Mouse (Mus musculus): ENCODE results near the gene Lect2. TPM values are rescaled to one million over a fixed set of nuclear protein-coding genes. Genes with fewer than 3 reads are reported as not detected.

The Lect2 gene
- polyA plus RNA-seq, 1 experiment from 2014 or later, result 10.5 TPM

DNA sequence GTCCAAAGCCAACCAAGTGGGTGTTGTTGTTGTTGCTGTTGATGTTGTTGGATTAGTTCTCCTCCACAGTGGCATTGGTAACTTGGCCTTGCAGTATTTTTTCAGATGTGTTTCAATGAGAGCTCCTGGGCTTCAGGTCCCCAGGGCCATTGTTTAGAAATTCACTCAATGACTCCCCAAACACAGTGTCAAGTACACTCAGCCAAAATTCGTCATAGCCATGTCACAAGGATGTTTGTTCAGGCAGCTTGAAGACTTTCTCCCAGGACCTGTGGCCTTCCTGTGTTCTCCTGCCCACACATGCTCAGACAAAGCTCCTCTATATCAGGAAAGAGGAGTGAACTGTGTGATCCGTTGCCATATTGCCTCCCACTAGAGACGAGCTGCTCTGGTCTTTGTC lies 37.7 kb upstream of the Lect2 start:
- ATAC-seq (replicated peaks; ENCODE audit: low FRiP score, low TSS enrichment, low read depth) (no peak), DNase-seq (ENCODE audit: low spot score) (no peak)
- no peaks in the 10 kb centered on the region for H3K27me3 ChIP-seq (replicated peaks; ENCODE audit: control insufficient read depth, insufficient read depth, low read length)
- 71% methylated on average over 3 of the region's 3 CpGs for WGBS
- H3K4me1 ChIP-seq (replicated peaks; ENCODE audit: control insufficient read depth, insufficient read depth, low read length), result peaks cover 43% of the 10 kb centered on the region
- no peak overlapping the region for H3K4me2 ChIP-seq (ENCODE audit: low read length)
- H3K27ac ChIP-seq (ENCODE audit: low read depth), result no peak overlapping the region
- no peak overlapping the region for H3K4me3 ChIP-seq (ENCODE audit: low read depth, low read length)
- H3K9ac ChIP-seq (ENCODE audit: low read length), result no peak overlapping the region
- no peaks in the 10 kb centered on the region for H3K36me3 ChIP-seq (ENCODE audit: control insufficient read depth, insufficient read depth, low read length)
- no peaks in the 10 kb centered on the region for H3K9me3 ChIP-seq (ENCODE audit: control insufficient read depth, low read length)

GRCm38 (mm10) chr13:56582720-56583119 lies 34.4 kb upstream of the Lect2 start:
- H3K4me2 ChIP-seq (ENCODE audit: low read length), result no peak overlapping the region
- 20% methylated on average over 3 of the region's 3 CpGs for WGBS
- no peak overlapping the region for H3K4me3 ChIP-seq (ENCODE audit: low read depth, low read length)
- no peaks in the 10 kb centered on the region for H3K27me3 ChIP-seq (replicated peaks; ENCODE audit: control insufficient read depth, insufficient read depth, low read length)
- no peaks in the 10 kb centered on the region for H3K9me3 ChIP-seq (ENCODE audit: control insufficient read depth, low read length)
- ATAC-seq (replicated peaks; ENCODE audit: low FRiP score, low TSS enrichment, low read depth) (peak; percentile 24; the same call in 1 of the 2 replicates), DNase-seq (ENCODE audit: low spot score) (no peak)
- peak overlapping the region; percentile 95 for H3K27ac ChIP-seq (ENCODE audit: low read depth)
- H3K4me1 ChIP-seq (replicated peaks; ENCODE audit: control insufficient read depth, insufficient read depth, low read length), result peaks cover 35% of the 10 kb centered on the region
- H3K9ac ChIP-seq (ENCODE audit: low read length), result no peak overlapping the region
- H3K36me3 ChIP-seq (ENCODE audit: control insufficient read depth, insufficient read depth, low read length), result no peaks in the 10 kb centered on the region

DNA sequence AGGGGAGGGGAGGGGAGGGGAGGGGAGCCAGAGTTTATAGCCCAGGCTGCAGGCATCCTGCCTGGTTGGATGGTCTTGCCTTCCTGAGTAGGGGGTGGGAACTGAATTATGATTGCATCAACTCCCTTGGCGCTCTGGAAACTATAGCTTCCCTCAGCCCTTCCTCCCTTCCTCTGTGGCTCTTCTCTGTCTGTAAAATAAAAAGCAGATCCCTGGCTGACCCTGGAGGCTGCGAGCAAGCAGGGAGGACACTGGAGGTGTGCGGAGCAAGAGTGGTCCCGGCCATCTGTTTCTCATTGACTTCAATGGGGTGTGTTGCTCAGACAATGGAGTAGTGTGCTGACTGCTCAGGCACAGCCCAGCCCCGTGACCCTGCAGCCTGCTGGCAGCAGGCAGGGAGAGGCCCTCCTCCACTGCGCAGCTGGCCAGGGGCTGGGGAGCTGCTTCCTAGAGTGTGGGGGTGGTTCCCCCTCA lies 33.7 kb upstream of the Lect2 start:
- Histone ChIP-seq H3K27ac (ENCODE audit: low read depth) (peak overlapping the region; percentile 95), H3K4me2 (ENCODE audit: low read length) (peak overlapping the region; percentile 35), H3K36me3 (ENCODE audit: control insufficient read depth, insufficient read depth, low read length) (no peaks in the 10 kb centered on the region), H3K4me3 (ENCODE audit: low read depth, low read length) (no peak overlapping the region), H3K4me1 (replicated peaks; ENCODE audit: control insufficient read depth, insufficient read depth, low read length) (peaks cover 36% of the 10 kb centered on the region), H3K9me3 (ENCODE audit: control insufficient read depth, low read length) (no peaks in the 10 kb centered on the region), H3K9ac (ENCODE audit: low read length) (0 out of 2 replicates have a peak overlapping the region, but pooled peaks have one; percentile 17), H3K27me3 (replicated peaks; ENCODE audit: control insufficient read depth, insufficient read depth, low read length) (no peaks in the 10 kb centered on the region)
- ATAC-seq (replicated peaks; ENCODE audit: low FRiP score, low TSS enrichment, low read depth) (peak; percentile 96), DNase-seq (ENCODE audit: low spot score) (peak; percentile 90)
- 1% methylated on average over 6 of the region's 6 CpGs for WGBS

- 0 out of 2 replicates have a peak, but pooled peaks have one; percentile 9 for ATAC-seq (replicated peaks; ENCODE audit: low FRiP score, low TSS enrichment, low read depth)
- Histone ChIP-seq H3K4me1 (replicated peaks; ENCODE audit: control insufficient read depth, insufficient read depth, low read length) (peaks cover 41% of the 10 kb centered on the region), H3K27me3 (replicated peaks; ENCODE audit: control insufficient read depth, insufficient read depth, low read length) (no peaks in the 10 kb centered on the region), H3K9me3 (ENCODE audit: control insufficient read depth, low read length) (no peaks in the 10 kb centered on the region), H3K36me3 (ENCODE audit: control insufficient read depth, insufficient read depth, low read length) (no peaks in the 10 kb centered on the region), H3K9ac (ENCODE audit: low read length) (no peak overlapping the region), H3K4me3 (ENCODE audit: low read depth, low read length) (no peak overlapping the region), H3K27ac (ENCODE audit: low read depth) (peak overlapping the region; percentile 95), H3K4me2 (ENCODE audit: low read length) (no peak overlapping the region)
- peak; percentile 73 for DNase-seq (ENCODE audit: low spot score)
- WGBS, result 4% methylated on average over 3 of the region's 3 CpGs
Measured at GRCm38 (mm10) chr13:56581512-56581911, 33.2 kb upstream of the Lect2 start.

DNA sequence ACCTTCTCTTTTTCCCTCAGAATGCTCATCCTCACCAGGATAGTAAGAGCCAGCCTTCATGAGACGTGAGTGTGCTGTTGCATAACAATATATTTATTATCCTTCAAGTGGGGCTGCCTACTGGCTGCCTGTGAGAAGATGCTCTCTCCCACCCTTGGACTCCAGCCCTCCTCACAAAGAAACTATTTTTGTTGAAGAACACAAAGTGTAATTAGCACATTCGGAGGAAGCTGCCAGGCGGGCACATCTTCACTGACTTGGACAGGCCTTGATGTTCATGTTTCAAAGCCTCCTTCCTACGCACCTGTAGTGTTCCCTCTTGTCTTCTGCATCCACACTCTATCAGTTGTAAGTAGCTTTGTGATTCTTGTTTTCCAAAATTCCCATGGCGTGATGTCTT lies 32.1 kb upstream of the Lect2 start:
- Histone ChIP-seq H3K36me3 (ENCODE audit: control insufficient read depth, insufficient read depth, low read length) (no peaks in the 10 kb centered on the region), H3K4me3 (ENCODE audit: low read depth, low read length) (no peak overlapping the region), H3K4me2 (ENCODE audit: low read length) (no peak overlapping the region), H3K27me3 (replicated peaks; ENCODE audit: control insufficient read depth, insufficient read depth, low read length) (no peaks in the 10 kb centered on the region), H3K9ac (ENCODE audit: low read length) (no peak overlapping the region), H3K27ac (ENCODE audit: low read depth) (no peak overlapping the region), H3K4me1 (replicated peaks; ENCODE audit: control insufficient read depth, insufficient read depth, low read length) (peaks cover 41% of the 10 kb centered on the region), H3K9me3 (ENCODE audit: control insufficient read depth, low read length) (no peaks in the 10 kb centered on the region)
- WGBS, result 83% methylated on average over 5 of the region's 5 CpGs
- ATAC-seq (replicated peaks; ENCODE audit: low FRiP score, low TSS enrichment, low read depth) (no peak), DNase-seq (ENCODE audit: low spot score) (no peak)

DNA sequence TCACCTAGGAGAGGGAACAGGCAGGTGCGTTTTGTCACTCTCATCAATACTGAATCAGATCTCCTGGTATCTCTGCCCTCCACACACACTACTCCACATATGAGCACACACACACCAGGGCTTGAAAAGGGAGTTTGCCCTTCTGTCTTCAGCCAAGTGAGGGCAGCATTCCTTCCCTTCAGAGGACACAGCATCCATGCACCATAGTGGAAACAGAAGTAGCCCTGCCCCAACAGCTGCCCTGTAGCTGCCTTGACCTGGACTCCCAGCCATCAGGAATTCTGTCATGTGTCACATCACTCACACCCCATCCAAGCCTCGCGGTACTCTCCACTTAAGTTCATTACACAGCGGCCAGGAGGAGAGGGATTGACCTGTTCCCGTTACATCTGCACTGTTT lies 29.8 kb upstream of the Lect2 start:
- DNase-seq (ENCODE audit: low spot score), result no peak
- peaks cover 53% of the 10 kb centered on the region for H3K4me1 ChIP-seq (replicated peaks; ENCODE audit: control insufficient read depth, insufficient read depth, low read length)
- H3K4me3 ChIP-seq (ENCODE audit: low read depth, low read length), result no peak overlapping the region
- WGBS, result 75% methylated on average over 5 of the region's 5 CpGs
- H3K9ac ChIP-seq (ENCODE audit: low read length), result no peak overlapping the region
- H3K27ac ChIP-seq (ENCODE audit: low read depth), result no peak overlapping the region; the same call in 1 of the 2 replicates
- H3K36me3 ChIP-seq (ENCODE audit: control insufficient read depth, insufficient read depth, low read length), result no peaks in the 10 kb centered on the region
- no peak for ATAC-seq (replicated peaks; ENCODE audit: low FRiP score, low TSS enrichment, low read depth)
- no peaks in the 10 kb centered on the region for H3K27me3 ChIP-seq (replicated peaks; ENCODE audit: control insufficient read depth, insufficient read depth, low read length)
- no peak overlapping the region for H3K4me2 ChIP-seq (ENCODE audit: low read length)
- H3K9me3 ChIP-seq (ENCODE audit: control insufficient read depth, low read length), result no peaks in the 10 kb centered on the region

- no peaks in the 10 kb centered on the region for H3K27me3 ChIP-seq (replicated peaks; ENCODE audit: control insufficient read depth, insufficient read depth, low read length)
- no peak overlapping the region for H3K4me3 ChIP-seq (ENCODE audit: low read depth, low read length)
- H3K9ac ChIP-seq (ENCODE audit: low read length), result no peak overlapping the region
- ATAC-seq (replicated peaks; ENCODE audit: low FRiP score, low TSS enrichment, low read depth) (peak; percentile 72), DNase-seq (ENCODE audit: low spot score) (peak; percentile 90)
- H3K4me2 ChIP-seq (ENCODE audit: low read length), result no peak overlapping the region
- peak overlapping the region; percentile 94 for H3K27ac ChIP-seq (ENCODE audit: low read depth)
- 17% methylated on average over 12 of the region's 12 CpGs for WGBS
- H3K9me3 ChIP-seq (ENCODE audit: control insufficient read depth, low read length), result no peaks in the 10 kb centered on the region
- no peaks in the 10 kb centered on the region for H3K36me3 ChIP-seq (ENCODE audit: control insufficient read depth, insufficient read depth, low read length)
- H3K4me1 ChIP-seq (replicated peaks; ENCODE audit: control insufficient read depth, insufficient read depth, low read length), result peaks cover 35% of the 10 kb centered on the region
Measured at GRCm38 (mm10) chr13:56575701-56576321, 27.5 kb upstream of the Lect2 start.

DNA sequence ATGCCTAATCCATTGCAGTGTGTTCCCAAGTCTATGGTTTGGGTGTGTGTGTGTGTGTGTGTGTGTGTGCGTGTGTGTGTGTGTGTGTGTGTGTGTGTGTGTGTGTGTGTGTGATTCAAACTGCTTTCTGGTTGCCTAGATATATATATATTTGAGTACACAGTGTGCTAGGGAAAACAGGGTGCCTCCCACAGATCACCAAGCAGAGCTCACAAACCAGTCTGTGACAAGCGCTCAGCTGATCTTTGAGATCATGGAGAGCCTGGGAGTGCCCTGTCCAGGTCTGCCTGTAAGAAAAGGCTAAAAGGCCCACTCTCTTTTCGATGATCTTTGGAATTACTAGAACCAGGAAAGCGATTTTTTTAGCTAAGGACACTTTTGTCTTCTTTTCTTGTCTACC lies 26.8 kb upstream of the Lect2 start:
- Histone ChIP-seq H3K4me3 (ENCODE audit: low read depth, low read length) (no peak overlapping the region), H3K27me3 (replicated peaks; ENCODE audit: control insufficient read depth, insufficient read depth, low read length) (no peaks in the 10 kb centered on the region), H3K36me3 (ENCODE audit: control insufficient read depth, insufficient read depth, low read length) (no peaks in the 10 kb centered on the region), H3K4me2 (ENCODE audit: low read length) (no peak overlapping the region), H3K9ac (ENCODE audit: low read length) (no peak overlapping the region), H3K4me1 (replicated peaks; ENCODE audit: control insufficient read depth, insufficient read depth, low read length) (peaks cover 29% of the 10 kb centered on the region), H3K27ac (ENCODE audit: low read depth) (peak overlapping the region; percentile 94), H3K9me3 (ENCODE audit: control insufficient read depth, low read length) (no peaks in the 10 kb centered on the region)
- no peak for ATAC-seq (replicated peaks; ENCODE audit: low FRiP score, low TSS enrichment, low read depth)
- DNase-seq (ENCODE audit: low spot score), result no peak
- WGBS, result 75% methylated on average over 4 of the region's 4 CpGs

GRCm38 (mm10) chr13:56571645-56572044 lies 23.3 kb upstream of the Lect2 start:
- Histone ChIP-seq H3K4me1 (replicated peaks; ENCODE audit: control insufficient read depth, insufficient read depth, low read length) (peaks cover 24% of the 10 kb centered on the region), H3K4me3 (ENCODE audit: low read depth, low read length) (no peak overlapping the region), H3K27me3 (replicated peaks; ENCODE audit: control insufficient read depth, insufficient read depth, low read length) (no peaks in the 10 kb centered on the region), H3K27ac (ENCODE audit: low read depth) (no peak overlapping the region), H3K36me3 (ENCODE audit: control insufficient read depth, insufficient read depth, low read length) (no peaks in the 10 kb centered on the region), H3K9ac (ENCODE audit: low read length) (no peak overlapping the region), H3K9me3 (ENCODE audit: control insufficient read depth, low read length) (no peaks in the 10 kb centered on the region), H3K4me2 (ENCODE audit: low read length) (no peak overlapping the region)
- DNase-seq (ENCODE audit: low spot score) (no peak), ATAC-seq (replicated peaks; ENCODE audit: low FRiP score, low TSS enrichment, low read depth) (no peak)
- WGBS, result 77% methylated on average over 8 of the region's 8 CpGs
